Mouse (Mus musculus): Measurements from ENCODE around the gene Wdr83.
A peak's percentile ranks its signal among the peaks of the same experiment; 100 is the strongest.
"Not testable (repeated sequence)": the region's sequence is repeated elsewhere in the genome, so short reads cannot be mapped to it uniquely, and the experiment has no call there.

Gene Wdr83

DNA sequence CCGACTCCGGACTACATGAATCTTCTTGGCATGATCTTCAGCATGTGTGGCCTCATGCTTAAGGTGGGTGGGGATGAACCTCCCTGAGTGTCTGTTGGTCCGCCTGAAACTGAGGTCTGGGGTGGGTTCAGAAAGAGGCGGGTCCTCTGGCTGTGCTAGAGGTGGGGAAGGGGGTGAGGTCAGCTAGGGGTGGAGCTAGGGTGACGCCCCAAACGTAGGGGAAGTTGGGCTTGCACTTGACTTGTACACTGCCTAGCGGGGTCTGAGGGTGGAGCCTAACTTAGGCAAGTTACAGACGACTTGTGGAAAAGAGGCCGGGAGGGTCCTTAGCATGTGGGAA lies at the start of gene Wdr83:
Wdr83 (minus strand) TSS at position 91 of the 340 bp plus-strand sequence.
- peak; percentile 58 for DNase-seq (ENCODE audit: low read depth, low spot score)

DNA sequence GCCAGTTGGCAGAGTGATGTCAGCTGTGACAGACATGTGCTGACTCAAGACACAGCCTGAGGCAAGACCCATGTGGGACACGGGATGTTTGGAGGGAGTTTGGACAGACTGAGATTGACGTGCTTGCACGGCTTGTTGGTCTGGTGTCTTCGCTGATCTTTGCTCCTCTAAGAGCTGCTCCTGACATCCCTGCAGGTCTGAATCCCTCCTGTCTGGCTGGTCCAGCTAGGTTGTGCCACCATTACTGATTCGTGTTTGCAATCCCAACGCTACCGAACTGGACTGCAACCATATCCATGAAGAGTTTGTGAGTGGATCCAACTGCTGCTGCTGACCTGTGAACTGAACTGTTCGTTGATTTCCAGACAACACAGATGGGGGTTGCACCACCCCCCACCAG lies 42.6 kb upstream of the Wdr83 start:
- DNase-seq (ENCODE audit: low read depth, low spot score), result no peak

DNA sequence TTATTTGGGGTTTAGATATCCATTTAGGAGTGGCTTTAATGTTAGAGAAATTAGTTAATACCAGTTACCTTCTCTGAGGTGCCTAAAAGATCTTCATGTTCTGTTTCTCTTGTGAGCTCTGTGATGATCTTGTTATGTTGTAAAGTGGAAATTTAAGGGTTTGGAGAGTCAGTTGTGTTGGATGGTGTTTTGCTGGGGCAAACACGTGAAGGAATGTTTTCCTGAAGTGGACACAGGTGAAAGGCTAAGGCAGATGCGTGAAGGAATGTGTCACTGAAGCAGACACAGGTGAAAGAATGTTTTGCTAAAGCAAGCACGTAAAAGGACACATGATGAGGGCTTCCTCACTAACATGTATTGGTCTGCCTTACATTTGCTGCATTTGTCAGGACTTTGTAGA lies 41.9 kb upstream of the Wdr83 start, which contains the start of gene Zfp791:
Zfp791 (minus strand) TSS at position 101 of the 400 bp plus-strand sequence.
- no peak for DNase-seq (ENCODE audit: low read depth, low spot score)

DNA sequence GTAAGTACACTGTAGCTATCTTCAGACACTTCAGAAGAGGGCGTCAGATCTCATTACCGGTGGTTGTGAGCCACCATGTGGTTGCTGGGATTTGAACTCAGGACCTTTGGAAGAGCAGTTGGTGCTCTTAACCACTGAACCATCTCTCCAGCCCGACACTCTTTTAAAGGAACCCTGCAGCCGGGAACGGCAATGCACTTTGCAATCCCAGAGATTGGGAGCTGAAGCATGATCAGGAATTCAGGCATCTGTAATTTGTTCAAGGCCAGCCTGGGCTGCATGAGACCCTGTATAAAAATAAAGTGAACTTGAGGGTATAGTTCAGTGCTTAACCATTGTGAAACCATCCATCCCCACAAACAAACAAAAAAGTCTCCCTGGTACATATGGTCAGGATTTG lies 39.1 kb upstream of the Wdr83 start:
- DNase-seq (ENCODE audit: low read depth, low spot score), result not testable (repeated sequence)

DNA sequence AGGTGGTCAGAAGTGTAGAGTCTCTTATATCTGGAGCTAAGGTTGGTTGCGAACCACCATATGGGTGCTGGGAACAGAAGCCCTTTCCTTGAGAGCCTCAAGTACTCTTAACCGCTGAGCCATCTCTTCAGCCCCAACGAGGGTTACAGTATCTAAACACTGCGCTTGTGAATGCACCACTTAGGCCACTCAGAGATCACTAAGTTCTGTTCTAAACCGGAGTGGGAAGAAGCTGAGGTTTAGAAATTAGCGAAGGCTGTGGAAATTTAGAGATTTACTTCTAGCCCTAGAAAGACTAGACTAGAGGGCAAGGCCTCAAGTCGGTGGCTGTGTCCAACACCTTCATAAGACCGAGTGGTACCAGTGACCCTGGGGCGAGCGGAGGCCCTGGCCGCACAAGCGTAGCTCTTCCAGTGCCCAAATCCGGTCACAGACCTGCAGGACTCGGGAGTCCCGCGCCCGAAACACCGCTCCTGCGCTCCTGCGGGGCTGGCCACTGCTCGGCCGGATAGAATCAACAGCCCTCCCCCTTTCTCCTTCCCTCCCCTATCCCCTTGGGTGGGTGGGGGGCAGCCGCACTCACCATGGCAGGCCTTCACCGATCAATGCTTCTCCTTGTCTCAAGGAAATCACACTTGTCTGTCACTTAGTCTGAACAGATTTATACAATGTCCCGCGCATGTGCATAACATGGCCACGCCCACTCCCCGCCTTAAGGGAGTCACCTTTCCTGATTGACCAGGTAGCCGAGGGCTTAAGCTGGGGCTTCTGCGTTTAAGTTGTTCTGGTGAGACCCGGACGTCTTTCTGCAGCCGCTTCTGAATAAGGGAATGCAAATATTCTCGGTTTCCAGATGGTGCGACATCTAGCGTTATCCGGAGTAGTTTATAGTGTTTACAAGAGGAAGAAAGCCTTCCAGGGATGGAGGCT lies 38.2 kb upstream of the Wdr83 start:
- peak; percentile 77 for DNase-seq (ENCODE audit: low read depth, low spot score)

DNA sequence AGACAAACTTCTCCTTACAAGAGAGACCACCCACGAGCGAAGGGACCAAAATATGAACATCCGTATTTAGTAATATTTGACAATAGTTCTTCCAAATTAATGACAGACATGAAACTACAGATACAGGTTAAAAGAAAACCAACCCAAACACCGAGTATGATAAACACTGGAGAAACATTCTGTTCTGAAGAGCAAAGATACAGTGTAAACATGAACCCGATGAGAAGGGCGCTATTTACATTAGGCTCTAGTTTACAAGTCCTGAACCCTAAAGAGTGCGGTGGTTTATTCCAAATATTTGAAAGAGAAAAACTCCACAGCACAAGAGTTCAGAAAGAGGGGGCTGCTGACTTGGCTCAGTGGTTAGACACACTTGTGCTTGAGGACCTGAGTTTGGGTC lies 35.9 kb upstream of the Wdr83 start:
- no peak for DNase-seq (ENCODE audit: low read depth, low spot score)

DNA sequence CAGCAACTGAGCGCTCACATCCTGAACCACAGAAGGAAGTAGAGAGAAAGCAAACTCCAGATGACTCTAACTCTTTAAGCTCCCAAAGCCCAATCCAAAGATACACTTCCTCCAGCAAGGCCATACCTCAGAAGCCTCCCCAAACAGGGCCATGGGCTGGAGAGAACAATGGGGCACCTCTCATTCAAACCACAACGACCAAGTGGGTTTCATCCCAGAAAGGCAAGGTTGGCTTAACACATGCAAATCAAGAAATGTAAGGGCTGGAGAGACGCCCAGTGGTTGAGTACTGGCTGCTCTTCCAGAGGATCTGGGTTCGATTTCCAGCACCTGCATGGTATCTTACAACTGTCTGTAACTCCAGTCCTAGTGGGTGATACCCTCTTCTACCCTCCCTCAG lies 34.4 kb upstream of the Wdr83 start:
- DNase-seq (ENCODE audit: low read depth, low spot score), result no peak

DNA sequence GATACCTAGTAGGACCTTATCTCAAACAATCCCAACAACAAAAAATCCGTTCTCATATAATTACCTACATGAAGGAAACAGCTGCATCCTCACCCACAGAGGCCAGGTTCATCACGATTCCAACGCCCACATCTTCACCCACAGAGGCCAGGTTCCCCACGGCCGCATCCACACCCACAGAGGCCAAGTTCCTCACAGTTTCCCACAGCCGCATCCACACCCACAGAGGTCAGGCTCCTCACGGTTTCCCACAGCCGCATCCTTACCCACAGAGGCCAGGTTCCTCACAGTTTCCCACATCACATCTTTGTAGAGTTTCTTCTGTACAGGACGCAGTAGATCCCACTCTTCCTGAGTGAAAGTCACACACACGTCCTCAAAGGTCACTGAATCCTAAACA lies 32.1 kb upstream of the Wdr83 start:
- no peak for DNase-seq (ENCODE audit: low read depth, low spot score)

DNA sequence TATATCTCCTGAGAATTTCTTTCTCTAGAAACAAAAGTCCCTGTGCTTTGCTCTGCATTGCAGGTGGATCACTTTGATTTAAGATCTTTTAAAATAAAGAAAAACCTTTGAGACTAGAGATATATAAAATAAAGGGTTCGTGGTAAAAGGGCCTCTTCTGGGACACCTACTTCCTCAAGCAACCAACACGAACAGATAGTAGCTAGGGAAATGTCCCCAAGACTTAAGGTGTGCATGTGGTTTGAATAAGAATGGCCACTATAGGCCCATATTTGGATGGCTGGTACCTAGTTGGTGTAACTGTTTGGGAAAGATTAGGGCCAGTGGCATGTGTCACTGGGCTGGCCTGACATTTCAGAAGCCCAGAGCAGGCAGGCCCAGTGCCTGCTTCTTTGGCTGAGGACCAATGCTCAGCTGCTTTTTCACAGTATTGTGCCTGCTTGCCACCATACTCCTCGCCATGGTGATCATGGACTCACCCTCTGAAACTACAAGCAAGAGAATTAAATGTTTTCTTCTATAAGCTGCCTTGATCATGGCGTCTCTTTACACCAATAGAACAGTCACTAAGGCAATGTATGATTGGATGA lies 19.1 kb upstream of the Wdr83 start:
- DNase-seq (ENCODE audit: low read depth, low spot score), result no peak

DNA sequence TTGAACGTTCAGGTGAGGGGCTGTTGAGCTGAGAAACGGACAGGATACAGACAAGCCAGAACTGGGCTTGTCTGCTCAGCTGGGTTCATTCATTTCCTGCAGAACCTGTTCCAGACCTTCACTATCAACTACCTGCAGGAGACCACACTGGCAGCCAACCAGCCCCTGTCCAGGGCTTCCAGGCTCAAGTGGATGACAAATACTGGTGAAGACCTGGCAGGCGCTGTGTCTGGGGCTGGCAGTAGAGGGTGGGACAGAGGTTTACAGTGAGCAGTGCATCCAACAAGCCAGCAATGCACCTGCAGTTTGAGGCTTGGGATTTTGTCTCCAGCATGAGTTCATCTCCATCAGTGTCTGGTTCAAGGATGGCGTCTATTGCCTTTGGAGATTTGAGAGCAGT lies 15.7 kb upstream of the Wdr83 start:
- DNase-seq (ENCODE audit: low read depth, low spot score), result no peak

DNA sequence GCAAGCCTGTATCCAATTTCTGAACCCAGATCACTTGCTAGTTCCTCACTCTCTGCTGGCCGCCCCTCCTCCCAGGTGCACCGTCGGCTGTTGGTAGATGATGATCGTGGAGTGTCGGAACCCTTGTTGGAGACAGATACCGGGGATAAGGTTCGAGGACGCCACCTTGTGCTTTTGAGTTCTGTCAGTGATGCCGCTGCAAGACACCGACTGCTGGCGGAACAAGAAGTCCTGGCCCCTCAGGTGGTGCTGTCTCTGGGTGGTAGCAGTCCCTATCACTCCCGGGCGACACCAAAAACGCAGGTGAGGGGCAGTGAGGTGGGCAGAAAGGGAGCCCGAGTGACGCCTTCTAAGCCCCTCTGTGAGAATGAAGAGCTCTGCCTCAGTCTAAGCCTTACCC lies 15.1 kb upstream of the Wdr83 start:
- DNase-seq (ENCODE audit: low read depth, low spot score), result no peak

DNA sequence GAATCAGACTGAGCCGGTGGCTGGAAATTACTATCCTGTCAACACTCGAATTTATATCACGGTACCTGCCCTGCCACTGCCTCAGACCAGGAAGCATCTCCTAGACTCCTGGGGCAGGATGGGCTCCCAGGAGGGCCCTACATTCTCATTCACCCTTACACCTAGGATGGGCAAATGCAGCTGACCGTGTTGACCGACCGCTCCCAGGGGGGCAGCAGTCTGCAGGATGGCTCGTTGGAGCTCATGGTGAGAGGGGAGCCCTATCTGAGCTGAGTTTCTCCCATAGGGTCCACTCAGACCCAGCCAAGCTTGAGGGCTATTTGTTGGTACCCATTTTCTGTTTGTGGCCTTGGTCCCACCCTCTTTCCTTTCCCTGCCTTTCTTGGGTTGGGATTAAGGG lies 14.5 kb upstream of the Wdr83 start:
- DNase-seq (ENCODE audit: low read depth, low spot score), result no peak

DNA sequence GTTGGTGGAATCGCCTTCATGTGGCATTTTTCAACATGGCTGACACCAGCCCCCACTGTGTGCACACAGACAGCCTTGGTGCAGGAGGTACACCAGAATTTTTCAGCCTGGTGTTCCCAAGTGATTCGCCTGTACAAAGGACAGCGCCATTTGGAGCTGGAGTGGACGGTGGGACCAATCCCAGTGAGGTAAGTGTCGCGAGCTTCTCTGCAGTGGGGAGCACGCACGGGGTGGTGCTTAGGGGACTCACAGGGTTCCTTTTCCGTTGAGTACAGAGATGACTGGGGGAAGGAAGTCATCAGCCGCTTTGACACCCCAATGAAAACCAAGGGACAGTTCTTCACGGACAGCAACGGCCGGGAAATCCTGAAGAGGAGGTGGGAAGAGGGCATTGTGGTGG lies 13.9 kb upstream of the Wdr83 start:
- no peak for DNase-seq (ENCODE audit: low read depth, low spot score)

DNA sequence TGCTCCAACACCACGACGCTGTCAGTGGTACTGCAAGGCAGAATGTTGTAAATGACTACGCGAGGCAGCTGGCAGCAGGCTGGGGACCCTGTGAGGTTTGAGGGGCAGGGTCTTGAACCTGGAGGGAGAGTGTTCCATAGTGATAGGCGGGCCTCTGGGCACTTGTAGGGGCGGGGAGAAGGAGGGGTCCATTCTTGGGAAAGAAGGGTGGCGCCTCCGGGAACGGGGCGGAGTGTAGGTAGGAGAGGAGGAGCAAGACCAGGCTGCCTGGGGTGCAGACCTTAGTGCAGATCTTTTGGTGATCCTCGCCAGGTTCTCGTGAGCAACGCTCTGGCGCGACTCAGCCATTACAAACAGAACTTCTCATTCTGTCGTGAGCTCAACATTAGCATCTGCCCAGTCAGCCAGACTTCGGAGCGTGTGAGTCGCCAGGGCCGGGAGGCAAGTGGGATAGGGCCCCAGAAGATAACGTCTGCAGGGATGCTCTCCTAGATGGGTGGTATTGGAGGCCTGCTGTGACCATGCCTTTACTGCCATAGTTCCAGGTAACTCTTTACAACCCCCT lies 10.5 kb upstream of the Wdr83 start:
- no peak for DNase-seq (ENCODE audit: low read depth, low spot score)

DNA sequence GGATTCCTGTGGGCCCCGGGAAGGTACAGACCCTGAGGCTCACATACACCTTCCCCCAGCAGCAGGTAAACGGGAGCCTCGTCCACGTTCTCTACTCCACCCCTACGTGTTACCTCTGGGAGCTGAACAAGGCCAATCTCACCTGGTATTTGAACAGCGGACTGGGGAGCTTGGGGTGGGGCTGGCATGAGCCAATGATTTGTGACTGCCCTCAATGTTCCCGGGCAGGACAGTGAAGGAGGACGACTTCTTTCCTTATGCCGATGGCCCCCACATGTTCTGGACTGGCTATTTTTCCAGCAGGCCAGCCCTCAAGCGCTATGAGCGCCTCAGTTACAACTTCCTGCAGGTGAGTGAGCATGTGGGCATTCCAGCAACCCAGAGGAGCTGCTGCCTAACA lies 9.8 kb upstream of the Wdr83 start:
- no peak for DNase-seq (ENCODE audit: low read depth, low spot score)

DNA sequence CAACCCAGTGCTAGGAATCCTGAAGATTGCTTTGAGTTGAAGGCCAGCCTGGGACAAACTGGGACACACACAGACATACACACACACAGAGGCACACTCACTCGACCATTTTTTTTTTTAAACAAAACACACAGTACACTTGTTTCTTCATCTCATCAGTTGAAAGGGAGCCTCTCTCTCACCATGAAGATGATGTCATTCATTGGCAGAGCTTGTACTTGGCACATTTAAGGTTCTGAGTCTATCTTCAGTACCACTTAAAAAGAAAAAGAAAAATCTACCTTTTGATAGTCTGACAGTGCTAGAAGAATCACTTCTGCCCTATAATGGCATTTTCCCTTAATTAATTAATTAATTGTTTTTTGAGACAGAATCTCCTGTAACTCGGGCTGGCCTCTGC lies 7.7 kb upstream of the Wdr83 start:
- no peak for DNase-seq (ENCODE audit: low read depth, low spot score)

DNA sequence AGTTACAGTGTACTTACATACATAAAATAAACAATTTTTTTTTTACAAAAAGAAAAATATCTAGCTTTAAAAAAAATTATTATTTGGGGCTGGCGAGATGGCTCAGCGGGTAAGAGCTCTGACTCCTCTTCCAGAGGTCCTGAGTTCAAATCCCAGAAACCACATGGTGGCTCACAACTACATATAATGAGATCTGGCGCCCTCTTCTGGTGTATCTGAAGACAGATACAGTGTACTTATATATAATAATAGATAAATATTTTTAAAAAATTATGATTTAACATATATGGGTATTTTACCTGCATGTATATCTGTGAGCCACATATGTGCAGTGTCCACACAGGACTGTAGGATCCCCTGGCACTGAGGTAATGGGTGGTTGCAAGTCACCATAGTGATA lies 5.1 kb upstream of the Wdr83 start:
- no peak for DNase-seq (ENCODE audit: low read depth, low spot score)

DNA sequence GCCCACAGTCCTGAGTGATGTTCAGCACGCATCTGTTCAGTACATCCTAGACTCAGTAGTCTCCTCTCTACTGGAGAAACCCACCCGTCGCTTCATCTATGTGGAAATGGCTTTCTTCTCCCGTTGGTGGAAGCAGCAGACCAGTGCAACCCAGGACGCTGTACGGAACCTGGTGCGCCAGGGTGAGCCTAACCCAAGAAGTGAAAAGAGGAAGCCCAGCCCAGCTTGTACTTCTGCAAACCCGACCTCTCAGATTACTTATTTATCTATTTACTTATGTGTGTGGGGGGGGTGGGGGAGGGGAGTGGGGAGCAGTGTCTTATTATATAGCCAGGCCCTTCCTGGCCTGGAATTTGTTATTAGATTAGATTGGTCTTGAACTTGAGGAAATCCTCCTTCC lies 3.5 kb upstream of the Wdr83 start:
- DNase-seq (ENCODE audit: low read depth, low spot score), result no peak

DNA sequence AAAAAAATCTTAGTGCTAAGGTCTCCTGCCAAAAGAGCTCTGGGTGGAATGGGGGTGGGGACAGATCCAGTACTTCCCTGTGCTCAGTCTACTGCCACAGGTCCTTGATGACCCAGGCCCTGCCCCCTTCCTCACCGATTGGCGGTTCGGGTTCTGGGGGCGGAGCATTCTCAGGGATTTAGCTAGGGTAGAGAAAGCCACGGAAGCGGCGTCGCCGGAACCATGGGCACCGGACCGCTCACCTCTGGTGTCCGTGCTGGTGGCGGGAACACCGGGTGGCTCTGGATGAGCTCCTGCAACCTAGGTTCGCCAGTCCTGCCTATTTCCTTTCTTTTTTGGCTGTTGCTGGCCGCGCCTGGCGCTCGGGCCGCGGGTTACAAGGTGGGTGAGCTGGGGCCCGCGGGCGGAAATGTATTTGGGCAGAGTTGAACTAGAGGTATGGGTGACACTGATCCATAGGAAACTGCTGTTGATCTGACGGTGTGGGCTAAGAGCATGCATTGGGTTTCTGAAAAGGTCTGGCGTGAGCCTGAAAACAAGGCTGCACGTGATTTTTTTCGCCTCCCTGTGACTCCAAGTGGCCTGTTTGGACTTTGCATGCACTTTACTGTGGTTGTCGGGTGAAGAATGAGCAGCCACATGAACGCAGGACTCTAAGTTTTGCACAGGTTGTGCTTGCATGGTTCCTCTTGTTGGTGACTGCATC lies 2.2 kb upstream of the Wdr83 start, which contains the start of gene Man2b1:
Man2b1 (plus strand) TSS at position 163 of the 706 bp plus-strand sequence.
- peak; percentile 76 for DNase-seq (ENCODE audit: low read depth, low spot score)

DNA sequence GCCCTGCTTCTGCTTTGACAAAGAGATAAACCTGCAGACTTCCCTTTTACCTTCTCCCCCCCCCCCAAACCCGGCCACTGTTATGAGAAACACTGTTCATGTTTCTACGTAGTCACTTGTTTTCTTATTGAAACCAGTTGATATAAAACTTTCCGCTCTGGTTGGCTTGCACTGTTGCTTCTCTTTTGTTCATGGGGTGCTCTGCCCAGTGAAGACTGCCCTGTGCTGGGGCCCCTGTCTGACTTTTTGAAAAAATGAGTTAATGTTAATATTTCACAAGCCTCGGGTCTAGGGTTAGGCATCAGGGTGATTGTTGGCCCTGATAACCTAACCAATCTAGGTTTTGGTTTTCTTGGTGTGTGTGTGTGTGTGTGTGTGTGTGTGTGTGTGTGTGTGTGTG lies 1.1 kb upstream of the Wdr83 start:
- not testable (repeated sequence) for DNase-seq (ENCODE audit: low read depth, low spot score)

DNA sequence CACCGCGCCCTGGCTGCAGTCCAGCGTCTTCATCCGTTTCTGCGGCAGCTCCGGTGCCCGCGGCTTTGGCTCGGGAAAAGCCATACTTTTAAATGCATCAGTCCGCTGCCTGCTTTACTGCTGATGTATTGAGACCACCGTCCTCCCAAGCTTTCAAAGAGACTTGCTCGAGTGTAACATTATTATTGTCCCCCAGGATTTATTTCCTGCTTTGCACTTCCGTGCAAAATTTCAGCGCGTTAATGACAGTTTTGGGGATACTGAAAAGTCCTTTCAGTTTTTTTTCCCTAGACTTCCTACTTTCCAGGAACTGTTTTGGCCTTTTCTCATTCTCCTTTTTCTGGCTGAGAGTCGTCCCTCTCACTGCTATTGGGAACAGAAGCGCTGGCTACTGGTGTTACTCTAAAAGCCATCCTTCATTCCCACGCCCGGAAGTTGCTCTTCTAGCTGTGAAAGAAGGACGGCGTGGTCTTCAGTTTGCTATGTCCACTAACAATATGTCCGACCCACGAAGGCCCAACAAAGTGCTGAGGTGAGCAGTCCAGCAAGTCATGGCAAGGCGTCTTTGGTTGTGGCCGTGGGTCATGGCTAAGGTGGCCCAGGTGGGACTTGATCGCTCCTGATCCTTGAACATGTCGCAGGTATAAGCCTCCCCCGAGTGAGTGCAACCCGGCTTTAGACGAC lies 432 bp downstream of the Wdr83 start, which contains the start of gene Wdr83os:
Wdr83os (plus strand) TSS at position 209 of the 684 bp plus-strand sequence.
- peak; percentile 79 for DNase-seq (ENCODE audit: low read depth, low spot score)

DNA sequence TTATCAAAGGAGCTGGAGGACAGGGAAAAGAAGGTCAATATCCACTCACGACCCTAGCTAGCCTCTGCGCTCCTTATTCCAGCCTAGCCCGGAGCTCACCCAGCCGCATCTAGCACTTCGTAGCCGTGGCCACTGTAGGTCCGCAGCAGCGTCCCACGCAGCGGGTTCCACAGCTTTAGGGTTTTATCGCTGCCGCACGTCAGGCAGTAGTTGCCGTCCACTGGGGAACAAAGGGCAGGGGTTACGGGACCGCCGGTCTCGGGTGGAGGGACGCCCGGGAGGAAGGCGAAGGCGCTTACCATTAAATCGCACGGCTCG lies 933 bp downstream of the Wdr83 start:
- no peak for DNase-seq (ENCODE audit: low read depth, low spot score)
